Mouse (Mus musculus) embryonic facial prominence, embryonic 11.5 days (tissue): Measurements from ENCODE around the gene Dhrs2. TPM values are rescaled to one million over a fixed set of nuclear protein-coding genes. Genes with fewer than 3 reads are reported as not detected.

Source experiments
- ATAC-seq: fragments of 200-750 bp; cut with Nextera tagmentation; replicated peaks from 2 replicates; pipeline ENCODE4 v1.8.0; 2017; ENCODE audit warnings: low read depth; ENCODE audit not compliant: insufficient number of reproducible peaks, low FRiP score, low TSS enrichment
- DNase-seq: peaks from one replicate; pipeline ENCODE4 v3.0.0-alpha.2; 2015; ENCODE audit warnings: low spot score
- H3K27ac ChIP-seq: fragments of 300-500 bp; sonication (generic); replicated peaks from 2 replicates; pipeline ENCODE4 v1.5.1; 2014; ENCODE audit warnings: mild to moderate bottlenecking, low read depth, low read length, control low read depth
- H3K27me3 ChIP-seq: fragments of 300-500 bp; sonication (generic); 2 replicates; pipeline ENCODE4 v1.6.1; 2014; ENCODE audit warnings: mild to moderate bottlenecking, low read length, moderate library complexity, mixed read lengths; ENCODE audit not compliant: control insufficient read depth, insufficient read depth
- H3K36me3 ChIP-seq: fragments of 300-500 bp; sonication (generic); replicated peaks from 2 replicates; pipeline ENCODE4 v1.6.1; 2014; ENCODE audit warnings: low read depth, mild to moderate bottlenecking, low read length, moderate library complexity, mixed read lengths; ENCODE audit not compliant: control insufficient read depth, insufficient read depth
- H3K4me1 ChIP-seq: fragments of 300-500 bp; sonication (generic); 2 replicates; pipeline ENCODE4 v1.6.1; 2014; ENCODE audit warnings: low read length, mixed read lengths; ENCODE audit not compliant: control insufficient read depth, insufficient read depth
- H3K4me2 ChIP-seq: fragments of 300-500 bp; sonication (generic); 2 replicates; pipeline ENCODE4 v1.6.1; 2014; ENCODE audit warnings: low read depth, mild to moderate bottlenecking, control low read depth, low read length, moderate library complexity
- H3K4me3 ChIP-seq: fragments of 300-500 bp; sonication (generic); 2 replicates; pipeline ENCODE4 v1.5.1; 2014; ENCODE audit warnings: low read depth, low read length, control low read depth
- H3K9ac ChIP-seq: fragments of 300-500 bp; sonication (generic); replicated peaks from 2 replicates; pipeline ENCODE4 v1.6.1; 2014; ENCODE audit warnings: mild to moderate bottlenecking, control low read depth, low read length
- H3K9me3 ChIP-seq: fragments of 300-500 bp; sonication (generic); replicated peaks from 2 replicates; pipeline ENCODE4 v1.6.1; 2016; ENCODE audit warnings: mild to moderate bottlenecking, low read length, inconsistent platforms, mixed read lengths; ENCODE audit not compliant: control insufficient read depth
- WGBS: fragments of 180-500 bp; shearing (Covaris S2); extraction: QIAGEN DNeasy Blood & Tissue Kit; methylation state at CpG from one replicate; pipeline ENCODE4 v1.1.7; 2014; 5-methylcytosine and 5-hydroxymethylcytosine counted together
- polyA plus RNA-seq: library from polyadenylated mRNA; unstranded; fragments of >200 nt; fragmentation: Nextera tagmentation; extraction: Ambion mirVana; gene quantifications from 2 replicates; pipeline ENCODE4 v1.2.1, GENCODE M21; 2014

Dhrs2 gene
- polyA plus RNA-seq, 1 experiment from 2014 or later, result not detected

- Histone ChIP-seq H3K9ac (no peak overlapping the region), H3K9me3 (no peaks in the 10 kb centered on the region), H3K4me2 (no peak overlapping the region), H3K4me1 (no peaks in the 10 kb centered on the region; the same call in 1 of the 2 replicates), H3K27ac (no peak overlapping the region), H3K4me3 (no peak overlapping the region), H3K27me3 (no peaks in the 10 kb centered on the region), H3K36me3 (no peaks in the 10 kb centered on the region)
- 90% methylated on average over 8 of the region's 8 CpGs for WGBS
- no peak for ATAC-seq
- DNase-seq, result no peak
These were observed 28.5 kb upstream of the Dhrs2 start for GRCm38 (mm10) chr14:55193354-55193753.

- Histone ChIP-seq H3K4me2 (no peak overlapping the region), H3K27ac (no peak overlapping the region), H3K27me3 (no peaks in the 10 kb centered on the region), H3K4me1 (no peaks in the 10 kb centered on the region; the same call in 1 of the 2 replicates), H3K9me3 (no peaks in the 10 kb centered on the region), H3K4me3 (no peak overlapping the region), H3K9ac (no peak overlapping the region), H3K36me3 (no peaks in the 10 kb centered on the region)
- 66% methylated on average over 14 of the region's 14 CpGs for WGBS
- no peak for ATAC-seq
- DNase-seq, result peak; percentile 8
These were observed 27.8 kb upstream of the Dhrs2 start for GRCm38 (mm10) chr14:55193876-55194635.

- 45% methylated on average over 6 of the region's 6 CpGs for WGBS
- Histone ChIP-seq H3K36me3 (no peaks in the 10 kb centered on the region), H3K27ac (no peak overlapping the region), H3K4me3 (no peak overlapping the region), H3K9me3 (no peaks in the 10 kb centered on the region), H3K27me3 (no peaks in the 10 kb centered on the region), H3K9ac (no peak overlapping the region), H3K4me2 (no peak overlapping the region), H3K4me1 (no peaks in the 10 kb centered on the region; the same call in 1 of the 2 replicates)
- no peak for DNase-seq
- no peak for ATAC-seq
These were observed 27.0 kb upstream of the Dhrs2 start for GRCm38 (mm10) chr14:55194786-55195185.

- Histone ChIP-seq H3K4me3 (no peak overlapping the region), H3K9me3 (no peaks in the 10 kb centered on the region), H3K4me2 (no peak overlapping the region), H3K4me1 (no peaks in the 10 kb centered on the region; the same call in 1 of the 2 replicates), H3K9ac (no peak overlapping the region), H3K36me3 (no peaks in the 10 kb centered on the region), H3K27ac (no peak overlapping the region), H3K27me3 (no peaks in the 10 kb centered on the region)
- DNase-seq, result no peak
- WGBS, result 57% methylated on average over 2 of the region's 2 CpGs
- ATAC-seq, result no peak
These were observed 24.7 kb upstream of the Dhrs2 start for GRCm38 (mm10) chr14:55197121-55197520.

- no peaks in the 10 kb centered on the region for H3K9me3 ChIP-seq
- no peak for ATAC-seq
- no peak overlapping the region for H3K4me3 ChIP-seq
- H3K27me3 ChIP-seq, result no peaks in the 10 kb centered on the region
- no peak overlapping the region for H3K9ac ChIP-seq
- H3K36me3 ChIP-seq, result no peaks in the 10 kb centered on the region
- H3K27ac ChIP-seq, result no peak overlapping the region
- H3K4me2 ChIP-seq, result no peak overlapping the region
- no peaks in the 10 kb centered on the region; the same call in 1 of the 2 replicates for H3K4me1 ChIP-seq
- no peak for DNase-seq
- WGBS, result 91% methylated on average over 2 of the region's 2 CpGs
These were observed 23.6 kb upstream of the Dhrs2 start for GRCm38 (mm10) chr14:55198187-55198586.

- no peaks in the 10 kb centered on the region for H3K9me3 ChIP-seq
- H3K27ac ChIP-seq, result no peak overlapping the region
- WGBS, result 82% methylated on average over 3 of the region's 3 CpGs
- H3K4me1 ChIP-seq, result no peaks in the 10 kb centered on the region
- ATAC-seq (no peak), DNase-seq (no peak)
- H3K4me3 ChIP-seq, result no peak overlapping the region
- H3K36me3 ChIP-seq, result no peaks in the 10 kb centered on the region
- H3K4me2 ChIP-seq, result no peak overlapping the region
- H3K27me3 ChIP-seq, result no peaks in the 10 kb centered on the region
- no peak overlapping the region for H3K9ac ChIP-seq
These were observed 17.3 kb upstream of the Dhrs2 start for GRCm38 (mm10) chr14:55204544-55204943.

GRCm38 (mm10) chr14:55205045-55205750, 16.6 kb upstream of the Dhrs2 start:
- Histone ChIP-seq H3K9me3 (no peaks in the 10 kb centered on the region), H3K27me3 (no peaks in the 10 kb centered on the region), H3K4me2 (no peak overlapping the region), H3K4me1 (no peaks in the 10 kb centered on the region), H3K27ac (no peak overlapping the region), H3K4me3 (no peak overlapping the region), H3K9ac (no peak overlapping the region), H3K36me3 (no peaks in the 10 kb centered on the region)
- ATAC-seq, result no peak
- WGBS, result 70% methylated on average over 3 of the region's 3 CpGs
- DNase-seq, result peak; percentile 31

GRCm38 (mm10) chr14:55208306-55208705, 13.5 kb upstream of the Dhrs2 start:
- 88% methylated on average over 2 of the region's 2 CpGs for WGBS
- ATAC-seq, result no peak
- H3K27ac ChIP-seq, result no peak overlapping the region
- no peak for DNase-seq
- H3K4me3 ChIP-seq, result no peak overlapping the region
- H3K36me3 ChIP-seq, result no peaks in the 10 kb centered on the region
- no peaks in the 10 kb centered on the region for H3K4me1 ChIP-seq
- H3K9me3 ChIP-seq, result no peaks in the 10 kb centered on the region
- no peak overlapping the region for H3K4me2 ChIP-seq
- no peaks in the 10 kb centered on the region for H3K27me3 ChIP-seq
- H3K9ac ChIP-seq, result no peak overlapping the region
